Mouse (Mus musculus) hindbrain, embryonic 16.5 days (tissue): ENCODE results near the gene Lrba. TPM values are rescaled to one million over a fixed set of nuclear protein-coding genes. Genes with fewer than 3 reads are reported as not detected.

Experiments
- ATAC-seq: fragments of 200-750 bp; cut with Nextera tagmentation; 2 replicates; pipeline ENCODE4 v1.8.0; 2017; ENCODE audit warnings: moderate TSS enrichment, moderate library complexity
- H3K27ac ChIP-seq: fragments of 300-500 bp; sonication (generic); 2 replicates; pipeline ENCODE4 v1.5.1; 2014; ENCODE audit warnings: low read depth, mild to moderate bottlenecking, control low read depth, low read length, moderate library complexity
- H3K27me3 ChIP-seq: fragments of 300-500 bp; sonication (generic); replicated peaks from 2 replicates; pipeline ENCODE4 v1.6.1; 2014; ENCODE audit warnings: low read length; ENCODE audit not compliant: control insufficient read depth, insufficient read depth
- H3K36me3 ChIP-seq: fragments of 300-500 bp; sonication (generic); 2 replicates; pipeline ENCODE4 v1.6.1; 2014; ENCODE audit warnings: mild to moderate bottlenecking, low read length, moderate library complexity, mixed read lengths; ENCODE audit not compliant: control insufficient read depth, insufficient read depth
- H3K4me1 ChIP-seq: fragments of 300-500 bp; sonication (generic); 2 replicates; pipeline ENCODE4 v1.6.1; 2014; ENCODE audit warnings: low read depth, low read length; ENCODE audit not compliant: control insufficient read depth, insufficient read depth
- H3K4me2 ChIP-seq: fragments of 300-500 bp; sonication (generic); 2 replicates; pipeline ENCODE4 v1.6.1; 2014; ENCODE audit warnings: mild to moderate bottlenecking, low read length, control low read depth, moderate library complexity
- H3K4me3 ChIP-seq: fragments of 300-500 bp; sonication (generic); 2 replicates; pipeline ENCODE4 v1.5.1; 2014; ENCODE audit warnings: mild to moderate bottlenecking, low read length, control low read depth, moderate library complexity
- H3K9ac ChIP-seq: fragments of 300-500 bp; sonication (generic); 2 replicates; pipeline ENCODE4 v1.6.1; 2014; ENCODE audit warnings: low read depth, mild to moderate bottlenecking, control low read depth, low read length, moderate library complexity
- H3K9me3 ChIP-seq: fragments of 300-500 bp; sonication (generic); 2 replicates; pipeline ENCODE4 v1.6.1; 2014; ENCODE audit warnings: mild to moderate bottlenecking, low read length, moderate library complexity; ENCODE audit not compliant: control insufficient read depth
- WGBS: fragments of 180-500 bp; shearing (Covaris S2); extraction: QIAGEN DNeasy Blood & Tissue Kit; methylation state at CpG from one replicate; pipeline ENCODE4 v1.1.7; 2014; 5-methylcytosine and 5-hydroxymethylcytosine counted together
- polyA plus RNA-seq: library from polyadenylated mRNA; unstranded; fragments of >200 nt; fragmentation: Nextera tagmentation; extraction: Ambion mirVana; gene quantifications from 2 replicates; pipeline ENCODE4 v1.2.1, GENCODE M21; 2015

Lrba gene
- polyA plus RNA-seq, 1 experiment from 2014 or later, result 6.1 TPM

DNA sequence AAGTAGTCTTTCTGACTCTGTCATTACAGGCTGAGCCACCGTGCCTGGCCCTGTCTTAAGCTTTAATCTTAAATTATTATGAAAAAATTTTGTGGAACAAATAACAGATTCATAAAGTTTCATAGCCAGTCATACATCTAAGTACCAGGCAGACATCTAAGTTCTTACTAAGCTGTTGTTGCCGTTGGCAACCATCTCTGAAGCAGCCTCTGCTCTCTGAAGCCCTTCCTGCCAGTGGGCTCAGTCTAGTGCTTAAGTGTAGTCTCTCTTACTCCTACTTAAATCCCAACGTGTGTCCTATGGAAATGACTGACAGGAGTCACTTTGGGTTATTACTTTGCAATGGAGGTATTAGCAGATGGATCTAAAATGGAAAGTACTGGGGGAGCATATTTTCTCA is 426.5 kb downstream of the Lrba start:
- WGBS, result 60% methylated on average over 3 of the region's 3 CpGs
- Histone ChIP-seq H3K27me3 (no peaks in the 10 kb centered on the region), H3K4me3 (no peak overlapping the region), H3K4me1 (no peaks in the 10 kb centered on the region), H3K36me3 (no peaks in the 10 kb centered on the region), H3K9me3 (no peaks in the 10 kb centered on the region), H3K4me2 (no peak overlapping the region), H3K9ac (no peak overlapping the region), H3K27ac (no peak overlapping the region)
- ATAC-seq, result no peak

DNA sequence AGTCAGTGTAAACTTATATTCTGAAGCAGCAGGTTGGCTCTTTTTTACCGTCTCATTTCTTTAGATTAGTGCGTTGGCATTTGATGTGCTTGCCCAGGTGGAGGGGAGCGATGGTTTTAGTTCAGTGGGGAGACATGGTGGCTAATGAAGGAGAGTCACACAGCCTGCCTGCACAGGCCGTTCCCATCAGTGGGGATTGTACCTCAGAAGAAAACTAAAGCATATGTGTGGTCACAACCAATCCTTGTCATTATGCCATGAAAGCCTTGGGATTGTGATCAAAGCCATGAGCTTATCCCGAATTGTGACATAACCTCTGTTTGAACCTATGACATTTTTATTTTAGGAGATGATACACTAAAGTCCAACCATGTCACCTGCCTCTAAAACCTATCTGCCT is 434.8 kb downstream of the Lrba start:
- H3K27me3 ChIP-seq, result no peaks in the 10 kb centered on the region
- no peak overlapping the region for H3K4me3 ChIP-seq
- H3K9me3 ChIP-seq, result no peaks in the 10 kb centered on the region
- no peak overlapping the region for H3K4me2 ChIP-seq
- ATAC-seq, result no peak
- no peak overlapping the region for H3K27ac ChIP-seq
- H3K36me3 ChIP-seq, result no peaks in the 10 kb centered on the region
- H3K9ac ChIP-seq, result no peak overlapping the region
- no peaks in the 10 kb centered on the region for H3K4me1 ChIP-seq
- 83% methylated on average over 5 of the region's 5 CpGs for WGBS

DNA sequence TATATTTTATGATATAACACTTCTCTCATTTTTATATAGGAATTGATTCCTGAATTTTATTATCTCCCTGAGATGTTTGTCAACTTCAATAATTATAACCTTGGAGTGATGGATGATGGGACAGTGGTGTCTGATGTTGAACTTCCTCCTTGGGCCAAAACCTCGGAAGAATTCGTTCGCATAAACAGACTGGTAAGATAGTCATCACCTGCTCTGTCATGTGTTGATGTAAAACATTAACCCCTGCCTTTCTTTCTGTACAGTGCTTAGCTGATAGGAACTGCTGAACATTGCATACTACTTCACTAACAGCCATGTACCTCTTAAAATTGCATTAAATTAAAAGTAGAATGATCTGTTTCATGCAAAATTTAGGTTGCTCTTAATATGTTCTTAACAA is 439.9 kb downstream of the Lrba start:
- no peak overlapping the region for H3K27ac ChIP-seq
- no peaks in the 10 kb centered on the region for H3K27me3 ChIP-seq
- no peak overlapping the region for H3K4me3 ChIP-seq
- no peak overlapping the region for H3K4me2 ChIP-seq
- H3K9me3 ChIP-seq, result no peaks in the 10 kb centered on the region
- ATAC-seq, result no peak
- no peaks in the 10 kb centered on the region for H3K36me3 ChIP-seq
- 57% methylated on average over 3 of the region's 3 CpGs for WGBS
- H3K4me1 ChIP-seq, result peaks cover 3% of the 10 kb centered on the region; the same call in 1 of the 2 replicates
- H3K9ac ChIP-seq, result no peak overlapping the region

DNA sequence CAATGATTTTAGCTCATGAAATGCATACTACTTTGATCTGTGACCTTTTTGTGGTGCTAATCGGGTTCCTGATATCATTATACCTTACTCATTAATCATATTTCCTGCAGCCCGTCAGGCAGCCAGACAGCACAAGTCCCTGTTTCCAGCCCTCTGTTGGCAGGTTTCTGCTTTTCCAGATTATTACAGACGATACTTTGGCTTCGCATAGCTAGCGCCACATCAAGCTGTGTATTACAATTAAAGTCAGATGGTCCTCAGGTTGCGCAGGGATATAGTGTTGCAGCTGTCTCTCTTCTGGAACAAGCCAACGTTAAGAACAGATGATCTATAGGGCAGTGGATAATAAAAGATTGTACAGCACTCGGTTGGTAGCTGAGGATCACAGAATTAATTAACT is 443.7 kb downstream of the Lrba start:
- H3K9me3 ChIP-seq, result no peaks in the 10 kb centered on the region
- H3K4me1 ChIP-seq, result peaks cover 3% of the 10 kb centered on the region; the same call in 1 of the 2 replicates
- ATAC-seq, result peak; percentile 68
- H3K36me3 ChIP-seq, result no peaks in the 10 kb centered on the region
- H3K4me2 ChIP-seq, result no peak overlapping the region
- H3K27ac ChIP-seq, result no peak overlapping the region
- H3K9ac ChIP-seq, result no peak overlapping the region
- no peaks in the 10 kb centered on the region for H3K27me3 ChIP-seq
- no peak overlapping the region for H3K4me3 ChIP-seq
- 34% methylated on average over 8 of the region's 8 CpGs for WGBS

DNA sequence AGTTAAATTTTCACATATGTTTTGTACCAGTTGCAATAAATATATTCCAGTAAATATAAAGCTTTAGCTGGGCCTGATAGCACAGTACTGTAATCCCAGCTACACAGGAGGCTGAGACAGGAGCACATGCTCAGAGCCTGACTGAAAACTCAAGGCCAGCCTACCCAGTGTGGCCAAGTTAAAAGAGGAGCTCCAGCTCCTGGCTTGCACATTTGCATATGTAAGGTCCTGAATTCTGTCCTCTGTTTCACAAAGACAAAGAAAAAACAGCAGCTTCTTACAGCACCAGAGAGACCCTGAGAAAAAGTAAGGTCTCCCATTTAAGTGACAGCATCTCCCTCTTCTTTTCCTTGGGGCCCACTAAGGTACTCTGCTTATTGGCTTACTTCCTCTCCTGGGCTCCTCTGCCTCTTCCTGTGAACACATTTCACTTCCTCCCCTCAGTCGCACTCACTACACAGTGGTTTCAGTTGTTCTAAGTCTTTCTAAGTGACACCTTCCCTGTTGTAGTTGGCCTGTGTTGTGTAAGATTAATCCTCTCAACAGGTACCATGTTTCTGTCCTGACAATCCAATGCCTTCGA is 453.2 kb downstream of the Lrba start:
- 67% methylated on average over 2 of the region's 2 CpGs for WGBS
- Histone ChIP-seq H3K27me3 (no peaks in the 10 kb centered on the region), H3K9me3 (no peaks in the 10 kb centered on the region), H3K4me3 (no peak overlapping the region), H3K4me2 (no peak overlapping the region), H3K36me3 (no peaks in the 10 kb centered on the region), H3K27ac (no peak overlapping the region), H3K4me1 (no peaks in the 10 kb centered on the region), H3K9ac (no peak overlapping the region)
- no peak for ATAC-seq

DNA sequence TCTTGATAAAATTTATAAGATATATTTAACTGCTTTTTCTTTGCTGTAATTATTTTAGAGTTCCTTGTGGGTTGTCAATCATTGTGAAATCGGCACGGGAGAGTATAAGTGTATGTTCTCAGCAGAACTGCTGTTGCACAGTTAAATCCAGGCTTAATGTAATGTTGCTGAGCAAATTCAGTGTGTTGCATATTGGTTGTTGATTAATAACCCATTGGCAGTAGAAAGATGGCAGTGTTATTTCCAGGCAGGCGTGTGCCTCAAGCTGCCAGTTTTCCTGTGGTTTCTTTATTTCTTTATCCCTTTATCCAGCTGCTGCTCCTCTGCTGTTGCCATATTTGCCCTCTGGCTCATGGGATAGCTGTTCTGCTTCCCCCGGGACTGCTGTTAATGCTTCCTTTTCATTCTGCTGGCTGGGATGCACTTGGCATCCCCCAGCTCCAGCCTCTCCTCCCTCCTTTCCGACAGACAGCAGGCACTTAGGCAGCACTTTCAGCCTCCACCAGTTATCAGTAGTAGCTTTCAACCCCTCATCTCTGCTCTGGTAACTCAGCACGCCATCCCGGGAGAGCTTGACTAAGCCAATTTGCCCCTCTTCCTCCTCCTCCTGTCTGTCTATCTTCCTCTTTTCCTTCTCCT is 463.2 kb downstream of the Lrba start:
- peak; percentile 90 for ATAC-seq
- 23% methylated on average over 7 of the region's 7 CpGs for WGBS
- Histone ChIP-seq H3K9me3 (no peaks in the 10 kb centered on the region), H3K27ac (0 out of 2 replicates have a peak overlapping the region, but pooled peaks have one; percentile 0), H3K4me3 (no peak overlapping the region), H3K27me3 (no peaks in the 10 kb centered on the region), H3K4me1 (peaks cover 2% of the 10 kb centered on the region; the same call in 1 of the 2 replicates), H3K36me3 (no peaks in the 10 kb centered on the region), H3K9ac (no peak overlapping the region), H3K4me2 (no peak overlapping the region)

DNA sequence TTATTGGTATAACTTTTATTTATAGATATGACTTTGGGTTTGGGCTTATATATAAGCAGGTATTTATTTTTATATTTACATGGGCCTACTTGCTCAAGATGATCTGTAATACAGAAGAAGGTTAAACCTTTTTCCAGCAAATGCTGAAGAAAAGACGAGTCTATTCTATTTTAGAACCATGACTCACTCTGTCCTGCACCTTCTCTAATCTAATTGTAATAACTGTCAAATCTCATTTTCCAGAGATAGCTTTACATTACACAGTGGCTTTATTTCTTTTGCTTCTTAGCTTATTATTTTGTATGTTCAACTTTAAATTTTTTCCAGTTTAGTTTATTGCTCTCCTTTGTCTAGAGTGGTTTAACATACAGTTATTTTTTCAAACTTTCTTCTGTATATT is 464.0 kb downstream of the Lrba start:
- no peak overlapping the region for H3K4me2 ChIP-seq
- no peaks in the 10 kb centered on the region for H3K9me3 ChIP-seq
- H3K27ac ChIP-seq, result no peak overlapping the region
- H3K36me3 ChIP-seq, result no peaks in the 10 kb centered on the region
- WGBS, result 56% methylated on average over 1 of the region's 1 CpGs
- ATAC-seq, result no peak
- H3K4me3 ChIP-seq, result no peak overlapping the region
- no peaks in the 10 kb centered on the region for H3K27me3 ChIP-seq
- peaks cover 2% of the 10 kb centered on the region; the same call in 1 of the 2 replicates for H3K4me1 ChIP-seq
- no peak overlapping the region for H3K9ac ChIP-seq

DNA sequence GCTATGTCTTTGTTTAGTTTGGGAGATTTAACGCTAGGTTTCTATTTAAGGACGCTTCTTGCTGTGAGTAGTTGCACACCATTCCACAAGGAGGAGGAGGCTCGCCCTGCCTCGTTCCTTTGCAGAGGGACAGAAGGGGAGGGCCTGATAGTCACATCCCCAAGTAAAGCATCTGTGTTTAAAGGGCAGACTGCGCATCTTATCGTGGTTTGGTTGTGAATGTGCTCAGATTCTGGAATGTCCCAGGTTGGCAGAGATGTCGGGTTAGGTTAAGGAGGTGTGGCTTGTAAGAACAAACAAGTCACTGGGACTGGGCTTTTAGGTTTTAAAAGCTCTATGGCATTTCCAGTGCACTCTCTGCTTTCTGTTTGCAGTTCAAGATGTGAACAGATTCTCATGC is 464.8 kb downstream of the Lrba start:
- H3K4me1 ChIP-seq, result peaks cover 2% of the 10 kb centered on the region; the same call in 1 of the 2 replicates
- H3K9ac ChIP-seq, result no peak overlapping the region
- no peak overlapping the region for H3K27ac ChIP-seq
- H3K9me3 ChIP-seq, result no peaks in the 10 kb centered on the region
- WGBS, result 17% methylated on average over 7 of the region's 7 CpGs
- H3K36me3 ChIP-seq, result no peaks in the 10 kb centered on the region
- no peak for ATAC-seq
- H3K4me2 ChIP-seq, result peak overlapping the region; percentile 22
- H3K27me3 ChIP-seq, result no peaks in the 10 kb centered on the region
- H3K4me3 ChIP-seq, result no peak overlapping the region

DNA sequence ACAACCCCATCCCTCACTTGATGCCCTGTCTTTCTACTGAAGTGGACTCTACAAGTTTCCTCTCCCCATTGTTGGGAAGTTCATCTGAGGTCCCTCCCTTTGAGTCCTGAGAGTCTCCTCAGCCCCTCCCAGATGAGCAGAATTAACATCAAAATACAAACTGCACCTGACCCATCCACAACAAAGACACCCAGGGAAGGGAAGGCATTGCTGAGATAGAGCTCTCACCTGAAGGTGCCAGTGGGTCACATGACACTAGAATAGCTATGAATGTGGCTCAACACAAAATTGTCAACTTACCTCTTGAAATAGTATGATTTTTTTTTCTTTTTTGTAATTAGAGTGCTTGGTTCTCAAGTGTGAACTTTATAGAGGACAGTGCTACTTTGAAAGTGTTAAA is 468.3 kb downstream of the Lrba start:
- no peak overlapping the region for H3K9ac ChIP-seq
- peaks cover 2% of the 10 kb centered on the region; the same call in 1 of the 2 replicates for H3K4me1 ChIP-seq
- no peak overlapping the region for H3K4me2 ChIP-seq
- no peak overlapping the region for H3K27ac ChIP-seq
- no peak for ATAC-seq
- H3K27me3 ChIP-seq, result no peaks in the 10 kb centered on the region
- no peaks in the 10 kb centered on the region for H3K36me3 ChIP-seq
- H3K4me3 ChIP-seq, result no peak overlapping the region
- no peaks in the 10 kb centered on the region for H3K9me3 ChIP-seq
